Mouse (Mus musculus): ENCODE data around the gene Casd1. TPM values are rescaled to one million over a fixed set of nuclear protein-coding genes. Genes with fewer than 3 reads are reported as not detected.
"Not testable (repeated sequence)": the region's sequence is repeated elsewhere in the genome, so short reads cannot be mapped to it uniquely, and the experiment has no call there.

Casd1 gene
- total and polyA plus RNA-seq, 3 experiments, result 12.3 to 12.6 TPM; not detected in 1

- TF ChIP-seq JUND (IDR thresholded peaks at IDR 0.05; ENCODE audit: low read depth, low read length), result no peak
- no peak for TF ChIP-seq TCF12 (IDR thresholded peaks at IDR 0.05; ENCODE audit: low read depth, low read length)
- TF ChIP-seq GABPA (IDR thresholded peaks at IDR 0.05; ENCODE audit: low read depth, low read length), result no peak
- TF ChIP-seq POLR2AphosphoS2 (IDR thresholded peaks at IDR 0.05; ENCODE audit: low read length), result no peak
- no peak for TF ChIP-seq MYB (IDR thresholded peaks at IDR 0.05; ENCODE audit: low read depth, low read length)
- TF ChIP-seq MXI1 (IDR thresholded peaks at IDR 0.05; ENCODE audit: low read depth, low read length), result no peak
- no peak for TF ChIP-seq POLR2AphosphoS5 (IDR thresholded peaks at IDR 0.05; ENCODE audit: borderline replicate concordance, low read depth, low read length)
- TF ChIP-seq MAZ (IDR thresholded peaks at IDR 0.05; ENCODE audit: low read depth, low read length), result no peak
- DNase-seq (ENCODE audit: low read depth, low spot score), result no peak
- Histone ChIP-seq H3K9me3 (replicated peaks; ENCODE audit: insufficient read depth, low read length) (no peaks in the 10 kb centered on the region), H3K4me3 (ENCODE audit: control insufficient read depth in 1 of 2, insufficient read depth in 1 of 2, low read depth in 2 of 2, low read length in 2 of 2) (no peak overlapping the region), H3K27ac (ENCODE audit: control insufficient read depth, low read depth, low read length) (no peak overlapping the region), H3K27me3 (ENCODE audit: control insufficient read depth in 1 of 2, insufficient read depth in 2 of 2, low read length in 2 of 2) (no peaks in the 10 kb centered on the region; a peak in 1 of 4 replicates), H3K79me2 (ENCODE audit: control insufficient read depth, insufficient read depth, low read length, poor library complexity) (no peaks in the 10 kb centered on the region), H3K36me3 (ENCODE audit: control insufficient read depth in 1 of 2, insufficient read depth in 2 of 2, low read length in 2 of 2) (peaks cover 0 to 5% of the 10 kb centered on the region in 2 experiments; a peak in 2 of 4 replicates), H3K4me1 (ENCODE audit: control insufficient read depth in 1 of 2, insufficient read depth in 2 of 2, low read length in 2 of 2) (peaks cover 0 to under 1% of the 10 kb centered on the region in 2 experiments; a peak in 1 of 4 replicates), H3K9ac (ENCODE audit: control insufficient read depth, low read depth, low read length, poor library complexity, severe bottlenecking) (no peak overlapping the region)
These were observed 52.0 kb downstream of the Casd1 start for GRCm38 (mm10) chr6:4652596-4653134.

GRCm38 (mm10) chr6:4653741-4654140 lies 53.1 kb downstream of the Casd1 start:
- not testable (repeated sequence) for DNase-seq (ENCODE audit: low read depth, low spot score); H3K9me3 ChIP-seq (replicated peaks; ENCODE audit: insufficient read depth, low read length); H3K27me3 ChIP-seq (ENCODE audit: control insufficient read depth in 1 of 2, insufficient read depth in 2 of 2, low read length in 2 of 2); H3K4me1 ChIP-seq (ENCODE audit: control insufficient read depth in 1 of 2, insufficient read depth in 2 of 2, low read length in 2 of 2); H3K9ac ChIP-seq (ENCODE audit: control insufficient read depth, low read depth, low read length, poor library complexity, severe bottlenecking); H3K79me2 ChIP-seq (ENCODE audit: control insufficient read depth, insufficient read depth, low read length, poor library complexity); H3K4me3 ChIP-seq (ENCODE audit: control insufficient read depth in 1 of 2, insufficient read depth in 1 of 2, low read depth in 2 of 2, low read length in 2 of 2); H3K27ac ChIP-seq (ENCODE audit: control insufficient read depth, low read depth, low read length); H3K36me3 ChIP-seq (ENCODE audit: control insufficient read depth in 1 of 2, insufficient read depth in 2 of 2, low read length in 2 of 2)

GRCm38 (mm10) chr6:4655466-4655865 lies 54.8 kb downstream of the Casd1 start:
- TF ChIP-seq NRF1 (IDR thresholded peaks at IDR 0.05; ENCODE audit: insufficient read depth, low read depth, low read length, poor library complexity, severe bottlenecking) (no peak), RAD21 (IDR thresholded peaks at IDR 0.05; ENCODE audit: low read depth, low read length) (no peak), EP300 (IDR thresholded peaks at IDR 0.05; ENCODE audit: low read depth in 1 of 2, low read length in 2 of 2) (no peak), MAZ (IDR thresholded peaks at IDR 0.05; ENCODE audit: low read depth, low read length) (peak; percentile 83), GATA1 (IDR thresholded peaks at IDR 0.05; ENCODE audit: low read depth, low read length) (peak; percentile 30; the same call in 1 of the 2 replicates), CHD1 (IDR thresholded peaks at IDR 0.05; ENCODE audit: low read depth, low read length) (no peak)
- H3K4me3 ChIP-seq (ENCODE audit: control insufficient read depth in 1 of 2, insufficient read depth in 1 of 2, low read depth in 2 of 2, low read length in 2 of 2), result no peak overlapping the region
- H3K79me2 ChIP-seq (ENCODE audit: control insufficient read depth, insufficient read depth, low read length, poor library complexity), result no peaks in the 10 kb centered on the region
- peaks cover 0 to 4% of the 10 kb centered on the region in 2 experiments; a peak in 1 of 4 replicates for H3K36me3 ChIP-seq (ENCODE audit: control insufficient read depth in 1 of 2, insufficient read depth in 2 of 2, low read length in 2 of 2)
- no peaks in the 10 kb centered on the region for H3K9me3 ChIP-seq (replicated peaks; ENCODE audit: insufficient read depth, low read length)
- H3K27ac ChIP-seq (ENCODE audit: control insufficient read depth, low read depth, low read length), result no peak overlapping the region
- peaks cover 0 to 2% of the 10 kb centered on the region in 2 experiments; a peak in 3 of 4 replicates for H3K27me3 ChIP-seq (ENCODE audit: control insufficient read depth in 1 of 2, insufficient read depth in 2 of 2, low read length in 2 of 2)
- peak; percentile 64 for DNase-seq (ENCODE audit: low read depth, low spot score)
- H3K9ac ChIP-seq (ENCODE audit: control insufficient read depth, low read depth, low read length, poor library complexity, severe bottlenecking), result no peak overlapping the region
- no peaks in the 10 kb centered on the region for H3K4me1 ChIP-seq (ENCODE audit: control insufficient read depth in 1 of 2, insufficient read depth in 2 of 2, low read length in 2 of 2)

All from MEL (cell line).